Mouse (Mus musculus) spleen, postnatal 10 days (tissue): ENCODE results near the gene Aif1l.

Source experiments
- DNase-seq, 2 experiments: peaks; one replicate each; pipeline ENCODE4 v3.0.0; 2021 to 2022; ENCODE audit warnings: low spot score in 2 of 2

Aif1l gene

DNA sequence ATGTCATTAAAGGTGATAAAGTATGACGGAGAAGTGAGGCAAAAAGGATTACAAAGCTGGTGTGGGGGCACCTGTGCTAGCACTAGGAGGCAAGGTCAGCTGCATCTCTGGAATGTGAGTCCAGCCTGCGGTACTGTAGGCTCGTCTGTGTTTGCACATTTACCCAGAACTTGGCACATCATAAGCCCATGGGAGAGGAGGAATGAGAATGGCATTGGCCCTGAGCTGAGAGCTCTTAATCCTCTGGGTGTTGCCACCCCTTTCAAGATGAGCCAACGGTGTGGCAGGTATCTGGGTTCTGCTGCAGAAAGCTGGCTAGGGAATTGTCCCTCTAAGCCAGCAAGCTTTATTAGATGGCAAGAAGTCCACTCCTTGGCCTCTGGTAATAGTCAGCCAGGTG lies 69.8 kb downstream of the Aif1l start:
- DNase-seq = no peak

GRCm38 (mm10) chr2:32020229-32020628 lies 70.3 kb downstream of the Aif1l start:
- no peak for DNase-seq
